27 mouse cellular contexts compared by ENCODE assay signal in the genomic region with DNA sequence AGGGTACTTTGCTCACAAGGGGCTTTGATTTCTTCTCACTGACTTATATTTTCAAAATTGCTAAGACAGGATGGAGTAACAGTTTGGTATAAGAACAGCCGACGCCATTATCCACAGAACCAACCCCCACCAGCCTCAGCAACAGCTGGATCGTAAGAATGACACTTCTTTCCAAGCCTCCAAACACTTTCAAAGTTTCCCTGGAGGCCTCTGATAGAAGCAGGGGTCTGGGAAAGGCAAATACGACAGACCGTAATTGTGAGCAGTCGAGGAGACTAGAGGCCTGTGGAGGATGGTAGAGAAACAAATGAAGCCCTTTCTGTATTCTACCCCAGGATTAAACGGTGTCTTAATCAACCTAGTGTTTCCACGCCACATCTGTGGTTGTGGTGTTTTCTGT. TPM values are rescaled to one million over a fixed set of nuclear protein-coding genes. Genes with fewer than 3 reads are reported as not detected.
"Had no signal": no experiment of that assay in that cellular context is flagged by ENCODE, and none has a peak within 500 bp of the region (broad histone marks: within the 10 kb centered on the region; RNA-seq: fewer than 3 reads in every experiment).

No protein-coding gene starts in this region.

- H3K4me2 ChIP-seq: limb, embryonic 12.5 days; limb, embryonic 15.5 days; liver, embryonic 11.5 days; neural tube, embryonic 12.5 days; neural tube, embryonic 15.5 days had no signal

- H3K4me3 ChIP-seq: layer of hippocampus, adult 2 months; limb, embryonic 12.5 days; limb, embryonic 15.5 days; megakaryocyte, embryonic 14.5 days; midbrain, embryonic 10.5 days; neural tube, embryonic 12.5 days; neural tube, embryonic 15.5 days had no signal

- H3K9me3 ChIP-seq: limb, embryonic 12.5 days; limb, embryonic 15.5 days; megakaryocyte, embryonic 14.5 days; midbrain, embryonic 10.5 days; neural tube, embryonic 12.5 days; neural tube, embryonic 15.5 days had no signal

- H3K9ac ChIP-seq: limb, embryonic 12.5 days; limb, embryonic 15.5 days; liver, embryonic 14.5 days; liver, postnatal 0 days; neural tube, embryonic 12.5 days; neural tube, embryonic 15.5 days had no signal

- DNase-seq: kidney, adult 2 months; kidney, postnatal 25 days; left cerebral cortex, postnatal 4 days; liver, postnatal 0 days; midbrain, embryonic 14.5 days; right cerebral cortex, adult 18-20 months; right cerebral cortex, postnatal 14 days; right cerebral cortex, postnatal 4 days; thymus, adult 2 months; thymus, postnatal 14 days; thymus, postnatal 4 days had no signal

- ATAC-seq: inflammation-experienced regulatory T-cells, adult 6 months; intestine, embryonic 16.5 days; liver, postnatal 0 days had no signal

- H3K27ac ChIP-seq: kidney, postnatal 0 days; layer of hippocampus, adult 2 months; limb, embryonic 12.5 days; limb, embryonic 15.5 days; liver, embryonic 14.5 days; midbrain, embryonic 10.5 days; neural tube, embryonic 12.5 days; neural tube, embryonic 15.5 days; stomach, postnatal 0 days had no signal

- H3K36me3 ChIP-seq: limb, embryonic 12.5 days; limb, embryonic 15.5 days; midbrain, embryonic 10.5 days; neural tube, embryonic 12.5 days; neural tube, embryonic 15.5 days had no signal

RNA-seq across cellular contexts. Expression of gene Gbx2, which starts 40.9 kb away (rescaled TPM):
- polyA plus RNA-seq: inflammation-experienced regulatory T-cells, adult 6 months; kidney, adult 2 months; kidney, postnatal 0 days; limb, embryonic 12.5 days; stomach, embryonic 14.5 days; stomach, postnatal 0 days had no signal

RNA-seq across cellular contexts. Expression of gene Asb18, which starts 42.6 kb away (rescaled TPM):
- polyA plus RNA-seq: inflammation-experienced regulatory T-cells, adult 6 months; intestine, embryonic 16.5 days; kidney, embryonic 14.5 days; kidney, postnatal 0 days; large intestine, adult 2 months; liver, embryonic 11.5 days; liver, embryonic 14.5 days; liver, postnatal 0 days; stomach, embryonic 14.5 days; stomach, postnatal 0 days had no signal
